In genomic region chr13:96672276-96672675, GRCm38 (mm10) we compare ENCODE assay signal across 22 mouse cellular contexts. TPM values are rescaled to one million over a fixed set of nuclear protein-coding genes. Genes with fewer than 3 reads are reported as not detected.
DNase-seq lines count a peak whose midpoint lies in the region; ATAC-seq and TF ChIP-seq lines count a peak whose summit lies in the region.
"Had no signal": no experiment of that assay in that cellular context is flagged by ENCODE, and none has a peak within 500 bp of the region (broad histone marks: within the 10 kb centered on the region; RNA-seq: fewer than 3 reads in every experiment).

No protein-coding gene starts in this region.

- H3K36me3 ChIP-seq in midbrain, embryonic 10.5 days, result peaks cover 4% of the 10 kb centered on the region; the same call in 1 of the 2 replicates
- no peaks in the 10 kb centered on the region for H3K36me3 ChIP-seq in midbrain, postnatal 0 days (ENCODE audit: insufficient read depth, low read length)
- H3K36me3 ChIP-seq in MEL (ENCODE audit: control insufficient read depth in 1 of 2, insufficient read depth in 2 of 2, low read length in 2 of 2) (peaks cover 2 to 27% of the 10 kb centered on the region in 2 experiments; a peak in 3 of 4 replicates), myocyte (ENCODE audit: control insufficient read depth, insufficient read depth) (peaks cover 1% of the 10 kb centered on the region)
- H3K36me3 ChIP-seq: embryonic facial prominence, embryonic 15.5 days; forebrain, embryonic 15.5 days; heart, embryonic 12.5 days; hindbrain, embryonic 12.5 days; intestine, embryonic 15.5 days; lung, embryonic 15.5 days had no signal

- peaks cover 33% of the 10 kb centered on the region for H3K4me1 ChIP-seq in midbrain, embryonic 10.5 days
- H3K4me1 ChIP-seq in midbrain, postnatal 0 days (ENCODE audit: insufficient read depth, low read length), result peaks cover 5% of the 10 kb centered on the region; the same call in 1 of the 2 replicates
- peaks cover 5 to 15% of the 10 kb centered on the region in 2 experiments for H3K4me1 ChIP-seq in MEL (ENCODE audit: control insufficient read depth in 1 of 2, insufficient read depth in 2 of 2, low read length in 2 of 2)

- no peak for ATAC-seq in midbrain, postnatal 0 days (ENCODE audit: low FRiP score)
- ATAC-seq: forebrain, embryonic 15.5 days; intestine, embryonic 15.5 days had no signal

- H3K4me2 ChIP-seq in midbrain, postnatal 0 days (ENCODE audit: low read depth, low read length, poor library complexity, severe bottlenecking), result no peak overlapping the region
- H3K4me2 ChIP-seq in myocyte (ENCODE audit: low read depth), result peak overlapping the region; percentile 87
- H3K4me2 ChIP-seq: embryonic facial prominence, embryonic 15.5 days; forebrain, embryonic 15.5 days; hindbrain, embryonic 12.5 days; lung, embryonic 15.5 days had no signal

- H3K9ac ChIP-seq in midbrain, postnatal 0 days (replicated peaks; ENCODE audit: low read length, poor library complexity, severe bottlenecking), result no peak overlapping the region
- H3K9ac ChIP-seq in MEL (ENCODE audit: control insufficient read depth, low read depth, low read length, poor library complexity, severe bottlenecking), result peak overlapping the region; percentile 80
- H3K9ac ChIP-seq: embryonic facial prominence, embryonic 15.5 days; heart, embryonic 12.5 days; hindbrain, embryonic 12.5 days; lung, embryonic 15.5 days had no signal

- peaks cover 28% of the 10 kb centered on the region for H3K79me2 ChIP-seq in MEL (ENCODE audit: control insufficient read depth, insufficient read depth, low read length, poor library complexity)
- H3K79me2 ChIP-seq in myocyte (ENCODE audit: control insufficient read depth, insufficient read depth), result peaks cover 32% of the 10 kb centered on the region

- 92% methylated on average over 6 of the region's 6 CpGs for WGBS in midbrain, embryonic 10.5 days
- 86% methylated on average over 6 of the region's 6 CpGs for WGBS in midbrain, postnatal 0 days

- no peaks in the 10 kb centered on the region for H3K27me3 ChIP-seq in midbrain, embryonic 10.5 days (ENCODE audit: low read depth, poor library complexity, severe bottlenecking)
- no peaks in the 10 kb centered on the region for H3K27me3 ChIP-seq in midbrain, postnatal 0 days (ENCODE audit: insufficient read depth, low read length)
- H3K27me3 ChIP-seq in MEL (ENCODE audit: control insufficient read depth in 1 of 2, insufficient read depth in 2 of 2, low read length in 2 of 2), result no peaks in the 10 kb centered on the region
- no peaks in the 10 kb centered on the region for H3K27me3 ChIP-seq in myocyte (ENCODE audit: control insufficient read depth, insufficient read depth, insufficient read length)
- H3K27me3 ChIP-seq: embryonic facial prominence, embryonic 15.5 days; forebrain, embryonic 15.5 days; heart, embryonic 12.5 days; hindbrain, embryonic 12.5 days; intestine, embryonic 15.5 days; lung, embryonic 15.5 days had no signal

- no peak; a peak in 1 of 4 replicates for TF ChIP-seq POLR2A in MEL (IDR thresholded peaks at IDR 0.05; ENCODE audit: control insufficient read depth in 1 of 2, insufficient read depth in 1 of 2, low read depth in 1 of 2, low read length in 2 of 2, poor library complexity in 1 of 2)
- TF ChIP-seq POLR2A in myocyte (IDR thresholded peaks at IDR 0.05; ENCODE audit: insufficient read length, low read depth), result no peak

- peak overlapping the region; percentile 99; the same call in 1 of the 2 replicates for H3K27ac ChIP-seq in midbrain, embryonic 10.5 days (replicated peaks)
- no peak overlapping the region for H3K27ac ChIP-seq in midbrain, postnatal 0 days (ENCODE audit: low read depth, low read length)
- H3K27ac ChIP-seq in MEL (ENCODE audit: control insufficient read depth, low read depth, low read length), result peak overlapping the region; percentile 98
- H3K27ac ChIP-seq: embryonic facial prominence, embryonic 15.5 days had no signal

- TF ChIP-seq CTCF in midbrain, postnatal 0 days (IDR thresholded peaks at IDR 0.05), result no peak
- no peak for TF ChIP-seq CTCF in MEL (IDR thresholded peaks at IDR 0.05 in 2 of 3, conservative IDR thresholded peaks at IDR 0.05 in 1 of 3; ENCODE audit: control insufficient read depth in 1 of 3, insufficient read depth in 1 of 3, low read depth in 2 of 3, low read length in 3 of 3, poor library complexity in 1 of 3, severe bottlenecking in 1 of 3)

- H3ac ChIP-seq in myocyte (ENCODE audit: control insufficient read depth, insufficient read length), result no peak overlapping the region

- DNase-seq in heart, adult 11 months, result peak; percentile 43
- DNase-seq in heart, adult 8-10 months (ENCODE audit: low spot score), result no peak
- no peak for DNase-seq in midbrain, embryonic 10.5 days (ENCODE audit: low spot score)
- DNase-seq in midbrain, postnatal 0 days (ENCODE audit: low spot score), result no peak
- peak; percentile 69 for DNase-seq in MEL (ENCODE audit: low read depth, low spot score)
- no peak for DNase-seq in thymus, postnatal 36 days
- DNase-seq in layer of hippocampus, postnatal 25 days (ENCODE audit: extremely low spot score in 1 of 2, low spot score in 1 of 2), result no peak
- DNase-seq: adrenal gland, postnatal 10 days; cerebellum, adult 9-10 months; heart, postnatal 10 days; kidney, adult 8-10 months; kidney, postnatal 10 days; lung, postnatal 36 days; thymus, postnatal 14 days had no signal

- no peak overlapping the region for H3K4me3 ChIP-seq in midbrain, embryonic 10.5 days
- no peak overlapping the region for H3K4me3 ChIP-seq in midbrain, postnatal 0 days (ENCODE audit: low read depth, low read length)
- peak overlapping the region in 1 of 2 experiments; percentile 46; a peak in 3 of 4 replicates for H3K4me3 ChIP-seq in MEL (ENCODE audit: control insufficient read depth in 1 of 2, insufficient read depth in 1 of 2, low read depth in 2 of 2, low read length in 2 of 2)
- H3K4me3 ChIP-seq in myocyte, result no peak overlapping the region
- H3K4me3 ChIP-seq: embryonic facial prominence, embryonic 15.5 days; forebrain, embryonic 15.5 days; heart, embryonic 12.5 days; hindbrain, embryonic 12.5 days; intestine, embryonic 15.5 days; limb, embryonic 10.5 days; lung, embryonic 15.5 days had no signal

- TF ChIP-seq EP300 in MEL (IDR thresholded peaks at IDR 0.05; ENCODE audit: low read depth in 1 of 2, low read length in 2 of 2), result no peak

- TF ChIP-seq RAD21 in MEL (IDR thresholded peaks at IDR 0.05; ENCODE audit: low read depth, low read length), result no peak

- no peaks in the 10 kb centered on the region for H3K9me3 ChIP-seq in midbrain, embryonic 10.5 days (replicated peaks)
- no peaks in the 10 kb centered on the region for H3K9me3 ChIP-seq in midbrain, postnatal 0 days (ENCODE audit: low read length)
- H3K9me3 ChIP-seq in MEL (replicated peaks; ENCODE audit: insufficient read depth, low read length), result no peaks in the 10 kb centered on the region
- H3K9me3 ChIP-seq: embryonic facial prominence, embryonic 15.5 days; forebrain, embryonic 15.5 days; heart, embryonic 12.5 days; hindbrain, embryonic 12.5 days; intestine, embryonic 15.5 days; limb, embryonic 10.5 days; lung, embryonic 15.5 days had no signal

TF ChIP-seq in MEL, 35 proteins besides CTCF, POLR2A, EP300 and RAD21 (continues in another document):
- TF ChIP-seq KAT2A (conservative IDR thresholded peaks at IDR 0.05; ENCODE audit: low read depth, low read length), result no peak
- TF ChIP-seq MYB (IDR thresholded peaks at IDR 0.05; ENCODE audit: low read depth, low read length), result no peak
- TF ChIP-seq ETS1 (IDR thresholded peaks at IDR 0.05; ENCODE audit: low read depth, low read length), result 0 out of 2 replicates have a peak, but pooled peaks have one; percentile 35
- no peak for TF ChIP-seq HCFC1 (IDR thresholded peaks at IDR 0.05; ENCODE audit: low read depth, low read length)
- no peak for TF ChIP-seq ZKSCAN1 (IDR thresholded peaks at IDR 0.05; ENCODE audit: low read depth, low read length)
- TF ChIP-seq NRF1 (IDR thresholded peaks at IDR 0.05; ENCODE audit: insufficient read depth, low read depth, low read length, poor library complexity, severe bottlenecking), result no peak
- no peak for TF ChIP-seq JUND (IDR thresholded peaks at IDR 0.05; ENCODE audit: low read depth, low read length)
- no peak for TF ChIP-seq E2F4 (IDR thresholded peaks at IDR 0.05; ENCODE audit: borderline replicate concordance, low read depth, low read length)
- TF ChIP-seq SMC3 (IDR thresholded peaks at IDR 0.05; ENCODE audit: low read depth, low read length), result no peak
- no peak; the same call in 1 of the 2 replicates for TF ChIP-seq RCOR1 (IDR thresholded peaks at IDR 0.05; ENCODE audit: low read depth, low read length)
- TF ChIP-seq TCF12 (IDR thresholded peaks at IDR 0.05; ENCODE audit: low read depth, low read length), result 0 out of 2 replicates have a peak, but pooled peaks have one; percentile 21

TF ChIP-seq in myocyte, 11 proteins besides CTCF, POLR2A, EP300 and RAD21:
- no peak for TF ChIP-seq SRF (IDR thresholded peaks at IDR 0.05; ENCODE audit: control insufficient read depth, insufficient read length, low read depth)
- TF ChIP-seq E2F4 (IDR thresholded peaks at IDR 0.05; ENCODE audit: insufficient read depth), result no peak
- TF ChIP-seq POLR2AphosphoS2 (IDR thresholded peaks at IDR 0.05; ENCODE audit: insufficient read length, low read depth), result no peak
- TF ChIP-seq CEBPB (IDR thresholded peaks at IDR 0.05; ENCODE audit: insufficient read depth, poor library complexity, severe bottlenecking), result no peak
- TF ChIP-seq REST (IDR thresholded peaks at IDR 0.05; ENCODE audit: insufficient read depth, insufficient read length), result no peak
- TF ChIP-seq TCF12 (IDR thresholded peaks at IDR 0.05; ENCODE audit: insufficient read depth, poor library complexity, severe bottlenecking), result no peak
- TF ChIP-seq MAX (IDR thresholded peaks at IDR 0.05; ENCODE audit: low read depth), result no peak

RNA-seq across cellular contexts. Expression of gene Hmgcr, which starts 1.5 kb away (rescaled TPM):
- 1 to 10 TPM; 5.5 to 8.7 (median 7.1) TPM for total RNA-seq in heart, adult 8-10 months (2022)
- polyA plus RNA-seq in midbrain, embryonic 10.5 days (2016; fragmentation: Nextera tagmentation; extraction: Ambion mirVana), result 153 and 183 TPM in 2 replicates
- 201 and 207 TPM in 2 replicates for total RNA-seq in midbrain, postnatal 0 days (2014; rRNA removed)
- polyA plus RNA-seq in midbrain, postnatal 0 days (2015; fragmentation: Nextera tagmentation; extraction: Ambion mirVana), result 147 and 152 TPM in 2 replicates
- total RNA-seq in MEL (2012; rRNA removed), result 52.5 and 54.1 TPM in 2 replicates
- 10 to 100 TPM in 1 of 2 experiments, not detected in 1; 69.8 TPM for polyA plus RNA-seq in MEL (2012; ENCODE audit: insufficient read depth in 1 of 2, insufficient read length in 2 of 2, low read depth in 1 of 2, low replicate concordance in 2 of 2, missing spikeins in 1 of 2)
- 87.4 TPM for polyA plus RNA-seq in myocyte (2012; fragmentation: generic; extraction: Trizol)
- total RNA-seq in layer of hippocampus, postnatal 25 days (2021), result 100 to 1,000 TPM; 135 to 145 TPM

Comparison
In these comparisons a context has a peak if more than half of its experiments do, and no peak if none do; other contexts are left out.
1. DNase-seq: peak in heart, adult 11 months (single experiment) and MEL (single experiment); none in heart, adult 8-10 months (single experiment), midbrain, embryonic 10.5 days (single experiment), midbrain, postnatal 0 days (single experiment), thymus, postnatal 36 days (0 of 2) and layer of hippocampus, postnatal 25 days (0 of 2).